Mouse (Mus musculus): ENCODE results near the gene Hck. TPM values are rescaled to one million over a fixed set of nuclear protein-coding genes. Genes with fewer than 3 reads are reported as not detected.

Gene Hck
- polyA plus RNA-seq, 1 experiment from 2014 or later, result 10.6 TPM

GRCm38 (mm10) chr2:153187848-153188247 lies 79.6 kb downstream of the Hck start:
- Histone ChIP-seq H3K27ac (no peak overlapping the region), H3K36me3 (peaks cover 95% of the 10 kb centered on the region), H3K9ac (no peak overlapping the region), H3K4me2 (no peak overlapping the region), H3K4me3 (no peak overlapping the region), H3K27me3 (no peaks in the 10 kb centered on the region), H3K9me3 (no peaks in the 10 kb centered on the region), H3K4me1 (no peaks in the 10 kb centered on the region)
- no peak for ATAC-seq (ENCODE audit: insufficient number of reproducible peaks, low FRiP score, low TSS enrichment, low read depth)
- 80% methylated on average over 2 of the region's 2 CpGs for WGBS

- WGBS, result 77% methylated on average over 2 of the region's 2 CpGs
- peaks cover 92% of the 10 kb centered on the region for H3K36me3 ChIP-seq
- no peak overlapping the region for H3K4me2 ChIP-seq
- no peak overlapping the region for H3K27ac ChIP-seq
- no peak for ATAC-seq (ENCODE audit: insufficient number of reproducible peaks, low FRiP score, low TSS enrichment, low read depth)
- no peak overlapping the region for H3K4me3 ChIP-seq
- H3K9ac ChIP-seq, result no peak overlapping the region
- H3K4me1 ChIP-seq, result no peaks in the 10 kb centered on the region
- no peaks in the 10 kb centered on the region for H3K9me3 ChIP-seq
- no peaks in the 10 kb centered on the region for H3K27me3 ChIP-seq
Observed at GRCm38 (mm10) chr2:153191242-153191641, 83.0 kb downstream of the Hck start.

GRCm38 (mm10) chr2:153194255-153194654 lies 86.0 kb downstream of the Hck start:
- H3K36me3 ChIP-seq, result peaks cover 84% of the 10 kb centered on the region
- WGBS, result 91% methylated on average over 3 of the region's 3 CpGs

GRCm38 (mm10) chr2:153198485-153198884 lies 90.2 kb downstream of the Hck start:
- 72% methylated on average over 5 of the region's 5 CpGs for WGBS
- H3K36me3 ChIP-seq, result peaks cover 78% of the 10 kb centered on the region
- H3K4me1 ChIP-seq, result no peaks in the 10 kb centered on the region
- no peaks in the 10 kb centered on the region for H3K27me3 ChIP-seq
- H3K4me2 ChIP-seq, result no peak overlapping the region
- H3K27ac ChIP-seq, result no peak overlapping the region
- H3K4me3 ChIP-seq, result no peak overlapping the region
- no peak overlapping the region for H3K9ac ChIP-seq
- H3K9me3 ChIP-seq, result no peaks in the 10 kb centered on the region
- ATAC-seq (ENCODE audit: insufficient number of reproducible peaks, low FRiP score, low TSS enrichment, low read depth), result no peak

More at GRCm38 (mm10) chr2:153194255-153194654, 86.0 kb downstream of the Hck start:
- H3K4me2 ChIP-seq, result no peak overlapping the region
- H3K4me1 ChIP-seq, result no peaks in the 10 kb centered on the region
- H3K4me3 ChIP-seq, result no peak overlapping the region
- H3K27ac ChIP-seq, result no peak overlapping the region
- no peak overlapping the region for H3K9ac ChIP-seq
- no peaks in the 10 kb centered on the region for H3K9me3 ChIP-seq
- ATAC-seq (ENCODE audit: insufficient number of reproducible peaks, low FRiP score, low TSS enrichment, low read depth), result no peak
- H3K27me3 ChIP-seq, result no peaks in the 10 kb centered on the region

GRCm38 (mm10) chr2:153199114-153199513 lies 90.8 kb downstream of the Hck start:
- peaks cover 81% of the 10 kb centered on the region for H3K36me3 ChIP-seq

More at GRCm38 (mm10) chr2:153199114-153199513, 90.8 kb downstream of the Hck start:
- no peaks in the 10 kb centered on the region for H3K9me3 ChIP-seq
- H3K4me2 ChIP-seq, result no peak overlapping the region
- no peak overlapping the region for H3K9ac ChIP-seq
- no peak overlapping the region for H3K4me3 ChIP-seq
- 81% methylated on average over 2 of the region's 2 CpGs for WGBS
- H3K27me3 ChIP-seq, result no peaks in the 10 kb centered on the region
- no peak for ATAC-seq (ENCODE audit: insufficient number of reproducible peaks, low FRiP score, low TSS enrichment, low read depth)
- H3K4me1 ChIP-seq, result no peaks in the 10 kb centered on the region
- H3K27ac ChIP-seq, result no peak overlapping the region

Other genes starting within 250 kb of the Hck start
- 0.90 and 4.2 TPM in 2 replicates for gene Mylk2, start 197.1 kb upstream of the Hck start, polyA plus RNA-seq (2015; fragmentation: Nextera tagmentation; extraction: Ambion mirVana)
- gene Foxs1, start 175.3 kb upstream of the Hck start, polyA plus RNA-seq (2015; fragmentation: Nextera tagmentation; extraction: Ambion mirVana), result 3.5 and 5.9 TPM in 2 replicates
- gene Dusp15, start 156.8 kb upstream of the Hck start, polyA plus RNA-seq (2015; fragmentation: Nextera tagmentation; extraction: Ambion mirVana), result 0.36 and 0.38 TPM in 2 replicates
- gene Ttll9, start 146.0 kb upstream of the Hck start, polyA plus RNA-seq (2015; fragmentation: Nextera tagmentation; extraction: Ambion mirVana), result 0.15 and 0.52 TPM in 2 replicates
- 144 and 152 TPM in 2 replicates for gene Pdrg1, start 93.0 kb upstream of the Hck start, polyA plus RNA-seq (2015; fragmentation: Nextera tagmentation; extraction: Ambion mirVana)
- not detected in 2 replicates for gene Xkr7, start 76.6 kb upstream of the Hck start, polyA plus RNA-seq (2015; fragmentation: Nextera tagmentation; extraction: Ambion mirVana)
- 1.8 and 2.3 TPM in 2 replicates for gene Ccm2l, start 42.5 kb upstream of the Hck start, polyA plus RNA-seq (2015; fragmentation: Nextera tagmentation; extraction: Ambion mirVana)
- gene Tm9sf4, start 52.8 kb downstream of the Hck start, polyA plus RNA-seq (2015; fragmentation: Nextera tagmentation; extraction: Ambion mirVana), result 92.6 and 101 TPM in 2 replicates
- 14.5 and 14.7 TPM in 2 replicates for gene Tspyl3, start 117.0 kb downstream of the Hck start, polyA plus RNA-seq (2015; fragmentation: Nextera tagmentation; extraction: Ambion mirVana)
- gene Plagl2, start 133.0 kb downstream of the Hck start, polyA plus RNA-seq (2015; fragmentation: Nextera tagmentation; extraction: Ambion mirVana), result 14.8 and 14.9 TPM in 2 replicates
- gene Pofut1, start 133.1 kb downstream of the Hck start, polyA plus RNA-seq (2015; fragmentation: Nextera tagmentation; extraction: Ambion mirVana), result 6.7 and 8.5 TPM in 2 replicates
- gene Kif3b, start 182.9 kb downstream of the Hck start, polyA plus RNA-seq (2015; fragmentation: Nextera tagmentation; extraction: Ambion mirVana), result 4.8 and 6.7 TPM in 2 replicates
- 9.6 and 10.5 TPM in 2 replicates for gene Asxl1, start 237.4 kb downstream of the Hck start, polyA plus RNA-seq (2015; fragmentation: Nextera tagmentation; extraction: Ambion mirVana)

All from limb, embryonic 15.5 days (tissue).